Comparison of ENCODE assay signal across 7 mouse cellular contexts in the genomic region with DNA sequence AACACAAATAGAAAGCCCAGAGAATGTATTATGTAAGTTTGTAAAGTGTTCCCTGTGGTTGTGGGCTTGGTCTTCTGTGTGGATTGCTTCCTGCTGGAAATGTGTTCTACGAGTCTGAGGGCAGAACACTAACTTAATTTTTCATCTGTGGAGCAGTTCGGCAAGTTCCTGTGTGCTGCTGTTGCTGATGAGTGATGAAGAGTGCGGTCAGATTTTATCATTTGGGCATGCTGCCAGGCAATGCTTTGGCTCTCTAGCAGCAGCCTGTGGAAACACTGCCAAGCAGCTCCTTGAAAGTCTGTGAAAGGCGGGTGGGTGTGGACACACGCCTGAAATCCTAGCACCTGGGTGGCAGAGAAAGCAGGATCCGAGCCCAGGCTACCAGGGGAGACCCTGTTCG. TPM values are rescaled to one million over a fixed set of nuclear protein-coding genes. Genes with fewer than 3 reads are reported as not detected.
A peak's percentile ranks its signal among the peaks of the same experiment; 100 is the strongest.
DNase-seq lines count a peak whose midpoint lies in the region; ATAC-seq lines count a peak whose summit lies in the region.

No protein-coding gene starts in this region.

- peak; percentile 21 for DNase-seq in testis, postnatal 14 days (ENCODE audit: low spot score)
- DNase-seq in testis, postnatal 10 days (ENCODE audit: low spot score), result no peak
- DNase-seq in kidney, adult 18-20 months, result peak; percentile 47
- peak; percentile 76 for DNase-seq in lung, postnatal 25 days (ENCODE audit: low spot score)
- no peak for DNase-seq in cerebellum, adult 11-12 months
- DNase-seq in cerebellum, adult 18-20 months, result no peak

- ATAC-seq in common myeloid progenitor, adult 5-6 weeks (replicated peaks; ENCODE audit: low read depth, poor library complexity, severe bottlenecking), result peak; percentile 91

RNA-seq across cellular contexts. Expression of a gene that starts 41.0 kb away (rescaled TPM):
- total RNA-seq in common myeloid progenitor, adult 5-6 weeks (2017), result 10.4 and 16.7 TPM in 2 replicates

Comparison
In these comparisons a context has a peak if more than half of its experiments do, and no peak if none do; other contexts are left out.
1. DNase-seq: peak in testis, postnatal 14 days (single experiment), kidney, adult 18-20 months (single experiment) and lung, postnatal 25 days (single experiment); none in testis, postnatal 10 days (single experiment), cerebellum, adult 11-12 months (single experiment) and cerebellum, adult 18-20 months (0 of 2).